Mouse (Mus musculus) ovary, postnatal 36 days (tissue): ENCODE measurements around the gene Trim47.
"Not testable (repeated sequence)": the region's sequence is repeated elsewhere in the genome, so short reads cannot be mapped to it uniquely, and the experiment has no call there.

Experiments used
- DNase-seq: peaks from one replicate; pipeline ENCODE4 v3.0.0; 2022; ENCODE audit warnings: low spot score, mixed read lengths

The Trim47 gene

DNA sequence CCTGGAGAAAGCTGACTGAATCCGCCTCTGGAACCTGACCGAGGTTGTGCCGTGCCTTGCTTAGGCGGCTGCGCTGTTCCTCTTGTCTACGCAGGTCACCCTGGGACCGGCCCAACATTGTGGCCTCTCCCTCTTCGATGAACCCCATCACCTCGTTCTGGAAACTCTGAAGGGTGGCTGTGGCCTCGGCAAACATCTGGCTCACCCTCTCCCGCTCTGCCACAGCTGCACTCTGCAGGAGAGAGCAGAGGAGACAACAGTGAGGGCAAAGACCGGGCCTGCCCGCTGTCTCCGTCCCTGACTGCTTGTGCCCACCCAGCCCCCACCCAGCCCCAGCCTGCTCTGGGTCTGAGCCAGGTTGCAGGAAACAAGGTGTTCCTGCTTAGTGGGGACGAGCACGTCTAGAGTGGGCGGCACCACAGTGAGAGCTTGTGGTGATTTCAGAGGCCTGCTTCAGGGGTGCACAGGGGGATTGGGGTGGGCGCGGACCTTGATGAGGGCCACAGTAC, 19.2 kb downstream of the Trim47 start:
- no peak for DNase-seq

DNA sequence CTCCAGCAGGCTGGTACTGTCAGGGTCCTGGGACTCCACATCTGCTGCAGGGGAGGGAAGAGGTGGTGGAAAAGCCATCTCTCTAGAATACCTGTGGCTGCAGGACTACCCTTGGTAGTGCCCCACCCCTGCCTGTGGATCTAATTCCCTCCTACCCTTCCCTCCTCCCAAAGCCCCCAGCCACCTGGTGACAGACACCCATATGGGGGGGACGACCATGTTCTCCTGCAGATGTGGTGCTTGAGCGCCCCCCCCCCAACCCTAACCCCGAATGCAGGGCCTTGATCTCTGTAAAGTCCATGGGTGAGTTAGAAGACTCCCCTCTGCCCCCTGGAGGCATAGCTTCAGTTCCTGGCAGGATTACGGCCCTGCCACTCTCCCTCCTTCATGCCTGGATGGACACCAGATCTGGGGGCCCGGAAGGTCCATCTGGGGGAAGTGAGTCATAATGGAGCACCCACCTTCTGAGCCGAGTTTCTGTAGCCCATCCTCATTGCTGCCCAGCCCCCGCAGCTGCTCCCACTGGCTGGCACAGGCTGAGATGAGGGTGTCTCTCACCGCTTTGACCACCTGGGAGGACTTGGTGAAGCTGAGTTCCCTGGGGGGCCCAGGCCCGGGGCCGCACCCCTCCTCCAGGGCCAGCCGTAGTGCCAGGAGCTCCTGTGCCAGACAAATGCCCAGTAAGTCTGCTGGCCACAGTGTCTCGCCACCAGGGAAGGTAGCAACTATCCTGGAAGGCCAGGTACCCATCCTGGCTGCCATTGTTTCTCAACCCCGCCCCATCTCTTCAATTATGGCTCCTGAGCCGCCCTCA, 19.8 kb downstream of the Trim47 start:
- no peak for DNase-seq

DNA sequence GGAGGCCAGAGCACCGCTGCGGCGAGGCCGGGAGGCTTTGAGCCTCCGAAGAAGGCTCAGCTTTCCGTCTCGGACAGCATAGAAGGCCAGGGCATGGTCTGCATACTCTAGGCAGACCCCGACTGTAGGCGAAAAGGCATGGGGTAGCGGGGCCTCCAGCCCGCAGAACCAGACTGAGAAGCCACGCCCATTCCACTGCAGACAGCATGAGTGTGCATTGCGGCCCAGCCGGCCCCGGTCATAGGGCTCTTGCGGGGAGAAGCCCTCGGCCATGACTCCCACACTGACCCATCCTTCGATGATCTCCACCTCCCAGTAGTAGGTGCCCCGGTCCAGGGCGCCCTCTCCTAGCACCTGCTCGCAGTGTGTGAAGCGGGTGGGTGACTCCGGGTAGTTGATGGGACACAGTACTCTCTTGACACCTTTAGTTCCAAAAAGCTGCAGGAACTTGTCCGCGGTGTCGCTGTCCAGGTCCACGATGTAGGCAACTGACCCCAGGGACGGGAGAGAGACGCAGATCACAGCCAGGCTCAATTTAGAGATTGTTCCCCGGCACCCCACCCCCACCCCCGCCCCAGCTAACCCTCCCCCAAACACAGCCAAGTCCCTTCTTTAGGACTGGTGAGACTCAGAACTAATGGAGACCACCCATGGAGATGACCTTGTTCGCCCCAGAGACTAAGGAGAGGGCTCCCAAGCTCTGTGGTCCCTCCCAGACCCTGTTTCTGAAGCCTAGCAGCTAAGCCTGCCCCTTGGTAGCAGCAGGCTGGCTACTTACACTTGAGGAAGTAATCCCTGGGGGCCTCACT, 20.7 kb downstream of the Trim47 start:
- no peak for DNase-seq

DNA sequence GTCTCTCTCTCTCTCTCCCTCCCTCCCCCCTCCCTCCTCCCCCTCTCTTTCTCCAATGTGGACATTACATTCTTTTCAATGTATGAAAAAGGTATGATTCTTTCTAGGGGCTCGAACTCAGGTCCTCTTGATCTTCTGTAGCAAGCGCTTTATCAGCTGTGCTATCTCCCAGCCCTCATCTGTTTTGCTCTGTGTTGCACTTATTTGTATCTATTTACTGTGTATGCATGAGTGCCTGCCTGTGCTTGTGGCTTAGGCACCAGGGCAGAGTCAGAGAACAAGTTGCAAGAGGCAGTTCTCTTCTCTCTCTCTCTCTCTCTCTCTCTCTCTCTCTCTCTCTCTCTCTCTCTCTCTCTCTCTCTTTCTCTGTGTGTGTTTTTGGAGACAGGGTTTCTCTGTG, 21.9 kb downstream of the Trim47 start:
- no peak for DNase-seq

DNA sequence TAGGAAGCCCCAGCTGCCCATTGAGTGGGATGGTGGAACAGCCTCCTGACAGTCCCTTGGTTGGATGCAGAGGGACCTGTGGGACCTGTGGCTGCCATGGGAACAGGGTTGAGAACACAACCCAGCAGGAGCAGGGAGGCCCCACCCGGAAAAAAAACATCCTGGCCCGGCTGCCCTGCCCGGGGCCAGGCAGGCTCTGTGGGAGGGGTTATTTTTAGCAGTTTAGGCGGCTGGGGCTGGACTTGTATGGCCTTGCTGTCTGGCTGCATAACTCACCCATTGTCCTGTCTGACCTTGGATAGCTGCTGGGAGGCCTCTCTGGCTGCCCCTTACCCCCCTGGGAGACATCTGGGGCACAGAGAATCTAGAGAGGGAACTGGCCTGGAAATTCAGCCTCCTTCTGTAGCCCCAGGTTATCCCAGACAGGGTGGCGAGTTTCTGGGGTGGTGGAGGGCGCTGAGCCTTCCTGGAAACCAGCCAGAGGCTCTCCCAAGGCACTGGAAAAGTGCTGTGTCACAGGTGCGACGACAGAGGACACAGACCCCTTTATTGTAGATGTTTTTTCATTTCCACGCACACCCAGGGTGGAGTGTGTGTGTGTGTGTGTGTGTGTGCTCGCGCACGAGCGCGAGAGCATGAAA, 22.9 kb downstream of the Trim47 start:
- peak; percentile 78 for DNase-seq

DNA sequence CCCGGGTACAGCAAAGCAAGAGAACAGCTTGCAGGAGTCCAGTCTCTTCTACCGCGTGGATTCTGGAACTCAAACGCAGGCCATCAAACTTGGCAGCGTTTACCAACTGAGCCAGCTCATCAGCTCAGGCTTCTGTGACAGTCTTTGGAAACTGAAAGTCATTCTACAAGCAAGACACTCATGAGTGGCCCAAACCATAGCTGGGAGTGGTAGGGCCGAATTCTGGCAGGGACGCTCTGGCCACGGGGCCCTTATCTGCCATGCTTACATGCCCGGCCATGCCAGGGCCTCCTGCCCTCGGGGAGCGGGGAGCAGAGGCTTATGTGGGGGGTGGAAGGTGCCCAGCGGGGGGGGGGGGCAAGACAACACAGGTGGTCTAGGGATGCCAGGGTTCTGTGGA, 23.4 kb downstream of the Trim47 start:
- DNase-seq, result no peak

DNA sequence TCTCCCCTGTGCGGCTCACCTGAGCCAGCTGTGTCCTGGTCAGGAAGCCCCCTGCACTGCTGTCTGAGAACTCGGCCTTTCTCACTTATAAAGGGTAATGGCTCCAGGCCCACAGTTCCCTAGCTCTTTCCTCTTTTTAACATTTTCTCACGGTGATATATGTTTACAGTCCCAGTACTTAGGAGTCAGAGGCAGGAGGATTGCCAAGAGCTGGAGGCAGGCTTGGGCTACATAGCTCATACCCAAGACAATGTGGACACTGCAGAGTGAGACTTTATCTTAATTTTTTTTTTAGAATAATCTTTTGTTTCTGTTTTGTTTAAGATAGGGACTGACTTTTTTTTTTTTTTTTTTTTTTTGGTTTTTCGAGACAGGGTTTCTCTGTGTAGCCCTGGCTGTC, 24.5 kb downstream of the Trim47 start:
- no peak for DNase-seq

DNA sequence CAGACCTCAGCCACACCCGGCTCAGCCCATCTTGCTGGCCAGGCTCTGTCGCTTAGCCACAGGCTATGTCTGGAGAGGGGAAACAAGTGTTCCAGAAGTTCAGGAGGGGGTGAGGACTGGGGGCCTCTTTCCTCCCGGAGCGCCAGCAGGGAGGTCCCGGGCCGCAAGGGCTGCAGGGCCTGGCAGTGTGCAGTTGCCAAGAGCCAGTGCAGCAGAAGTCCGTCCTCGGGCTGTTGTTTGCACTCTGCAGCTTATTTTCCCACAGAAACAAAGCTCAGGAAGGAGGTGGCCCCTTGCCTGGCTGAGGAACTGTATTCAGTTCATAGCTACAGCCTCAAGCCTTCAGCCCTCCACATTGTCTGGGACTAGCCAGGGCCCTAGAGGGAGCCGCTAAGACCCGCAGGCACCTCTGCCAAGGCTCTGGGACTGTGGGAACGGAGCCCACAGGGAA, 25.1 kb downstream of the Trim47 start:
- DNase-seq, result peak; percentile 56

DNA sequence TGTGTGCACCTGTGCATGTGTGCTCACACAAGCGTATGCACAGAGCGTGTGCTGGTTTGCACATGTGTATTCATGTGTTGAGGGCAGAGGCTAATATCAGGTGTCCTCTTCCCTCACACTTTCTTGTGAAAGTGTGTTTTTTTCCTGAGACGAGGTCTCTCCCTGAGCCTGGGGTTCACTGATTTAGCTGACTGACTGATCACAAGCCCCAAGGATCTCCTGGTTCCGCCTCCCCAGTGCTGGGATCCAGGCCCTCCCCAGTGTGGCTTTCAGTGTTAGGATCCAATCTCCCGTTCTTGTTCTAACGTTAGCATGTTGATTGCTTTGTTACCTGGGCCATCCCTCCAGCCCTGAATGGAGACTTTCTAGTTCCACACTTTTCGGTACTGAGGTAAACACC, 26.2 kb downstream of the Trim47 start:
- DNase-seq, result no peak

DNA sequence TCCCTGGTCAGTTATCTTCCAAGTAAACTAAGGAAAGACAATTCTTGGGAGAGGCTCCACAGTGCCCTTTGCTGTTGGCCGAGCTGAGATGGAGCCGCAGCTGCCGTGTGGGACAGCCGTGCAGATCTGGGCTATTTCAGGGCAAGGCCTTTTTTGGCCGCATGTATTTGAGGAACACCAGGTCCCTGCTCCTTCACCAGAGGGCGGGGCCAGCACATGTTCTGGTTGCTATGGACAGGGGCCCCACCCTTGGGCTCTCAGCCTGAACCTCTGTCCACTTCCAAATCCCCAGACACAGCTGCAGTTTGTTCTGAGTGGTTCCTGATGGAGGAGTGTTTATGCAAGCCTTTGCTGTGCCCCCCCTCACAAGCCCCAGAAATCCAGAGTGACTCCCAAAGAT, 26.6 kb downstream of the Trim47 start:
- peak; percentile 57 for DNase-seq

DNA sequence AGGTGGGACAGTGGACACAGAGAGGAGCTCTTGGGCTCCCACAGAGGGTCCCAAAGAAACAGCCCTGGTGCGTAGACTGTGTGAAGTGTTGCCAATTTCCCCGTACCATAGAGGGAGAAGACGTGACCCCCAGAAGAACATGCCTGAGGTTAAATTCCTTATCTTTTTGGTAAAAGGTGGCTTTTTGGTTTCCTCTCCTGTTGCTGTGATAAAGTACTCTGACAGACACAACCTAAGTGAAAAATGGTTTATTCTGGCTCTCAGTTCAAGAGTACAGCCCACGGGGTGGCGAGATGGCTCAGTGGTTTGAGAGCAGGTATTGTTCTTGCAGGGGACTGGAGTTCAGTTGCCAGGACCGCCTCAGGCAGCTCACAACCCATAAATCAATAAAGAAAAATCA, 27.5 kb downstream of the Trim47 start:
- no peak for DNase-seq

DNA sequence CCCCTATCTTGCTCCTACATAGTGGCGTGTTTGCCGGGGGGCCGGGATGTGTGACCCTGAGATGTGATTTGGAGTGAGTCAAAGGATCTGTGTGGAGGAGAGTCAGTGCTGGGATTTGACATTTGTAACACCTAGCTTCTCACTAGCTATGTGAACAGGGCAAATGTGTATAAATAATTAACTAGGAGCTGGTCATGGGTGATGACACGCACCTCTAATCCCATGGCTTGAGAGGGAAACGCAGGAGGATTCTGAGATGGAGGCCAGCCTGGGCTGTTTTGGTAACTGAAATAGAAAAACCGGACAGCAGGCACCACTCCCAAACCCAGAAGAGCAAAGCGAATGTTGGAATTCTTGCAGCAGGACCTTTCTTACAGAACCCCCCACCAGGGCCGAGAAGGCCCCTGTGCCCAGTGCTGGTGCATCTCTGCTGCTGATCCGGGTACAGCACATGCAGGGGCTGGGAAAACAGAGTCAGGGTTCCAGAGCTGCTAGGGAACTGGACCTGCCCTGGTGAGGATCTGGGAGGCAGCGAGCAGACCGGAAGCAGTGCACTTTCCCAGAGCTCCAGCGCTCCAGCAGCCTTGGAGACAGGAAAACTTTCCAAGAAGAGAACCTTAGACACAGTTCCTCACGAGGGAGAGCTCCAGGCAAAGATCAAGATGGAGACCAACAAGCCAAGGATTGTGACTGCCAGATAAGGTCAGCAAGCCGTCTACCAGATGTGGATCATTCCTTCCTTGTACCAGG, 28.1 kb downstream of the Trim47 start:
- DNase-seq, result no peak

DNA sequence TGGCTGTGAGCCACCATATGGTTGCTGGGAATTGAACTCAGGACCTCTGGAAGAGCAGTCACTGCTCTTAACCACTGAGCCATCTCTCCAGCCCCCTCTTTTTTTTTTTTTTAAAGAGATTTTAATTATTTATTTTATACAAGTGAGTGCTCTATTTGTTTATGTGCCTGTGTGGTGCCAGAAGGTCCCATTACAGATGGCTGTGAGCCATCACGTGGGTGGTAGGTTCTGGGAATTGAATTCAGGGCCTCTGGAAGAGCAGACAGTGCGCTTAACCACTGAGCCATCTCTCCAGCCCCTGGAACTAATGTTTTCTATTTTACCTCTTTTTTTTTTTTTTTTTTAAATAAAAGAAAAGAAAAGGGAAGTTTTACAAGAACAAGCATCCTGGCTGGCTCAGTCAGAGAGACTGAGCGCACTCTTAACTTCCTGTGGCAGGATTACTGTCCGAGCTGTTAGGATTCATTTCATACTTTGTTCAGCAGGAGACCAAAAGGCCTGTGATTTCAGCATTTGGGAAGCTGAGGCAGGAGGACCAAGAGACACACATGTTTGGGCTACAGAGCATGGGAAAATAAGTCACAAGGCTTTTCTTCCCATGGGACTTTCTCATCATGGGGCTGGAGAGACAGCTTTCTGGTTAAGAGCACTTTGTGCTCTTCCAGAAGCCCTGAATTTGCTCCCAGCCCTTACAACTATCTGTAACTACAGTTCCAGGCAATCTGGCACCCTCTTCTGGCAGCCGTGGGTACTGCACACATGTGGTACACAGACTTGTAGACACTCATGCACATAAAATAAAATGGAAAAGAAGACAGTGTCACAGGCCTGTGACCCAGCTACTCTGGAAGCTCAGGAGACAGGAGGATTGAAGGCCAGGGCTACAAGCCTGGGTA, 30.5 kb downstream of the Trim47 start:
- DNase-seq, result no peak

DNA sequence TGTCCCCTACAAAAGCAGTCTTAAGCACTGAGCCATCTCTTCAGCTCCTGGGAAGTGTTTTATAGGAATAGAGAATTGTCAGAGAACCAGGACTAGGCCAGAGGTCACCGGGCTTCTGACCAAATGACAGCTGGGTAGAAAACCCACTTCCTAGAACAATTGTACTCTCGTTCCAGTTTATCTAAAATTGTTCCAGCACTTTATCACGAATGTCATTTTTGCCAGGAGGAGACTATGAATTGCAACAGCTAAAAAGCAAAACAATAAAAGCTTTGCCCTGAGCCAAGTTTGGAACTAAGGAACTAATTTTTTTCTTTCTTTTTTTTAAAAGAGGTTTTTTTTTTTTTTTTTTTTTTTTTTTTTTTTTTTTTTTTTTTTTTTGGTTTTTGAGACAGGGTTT, 31.4 kb downstream of the Trim47 start:
- DNase-seq, result peak; percentile 63

DNA sequence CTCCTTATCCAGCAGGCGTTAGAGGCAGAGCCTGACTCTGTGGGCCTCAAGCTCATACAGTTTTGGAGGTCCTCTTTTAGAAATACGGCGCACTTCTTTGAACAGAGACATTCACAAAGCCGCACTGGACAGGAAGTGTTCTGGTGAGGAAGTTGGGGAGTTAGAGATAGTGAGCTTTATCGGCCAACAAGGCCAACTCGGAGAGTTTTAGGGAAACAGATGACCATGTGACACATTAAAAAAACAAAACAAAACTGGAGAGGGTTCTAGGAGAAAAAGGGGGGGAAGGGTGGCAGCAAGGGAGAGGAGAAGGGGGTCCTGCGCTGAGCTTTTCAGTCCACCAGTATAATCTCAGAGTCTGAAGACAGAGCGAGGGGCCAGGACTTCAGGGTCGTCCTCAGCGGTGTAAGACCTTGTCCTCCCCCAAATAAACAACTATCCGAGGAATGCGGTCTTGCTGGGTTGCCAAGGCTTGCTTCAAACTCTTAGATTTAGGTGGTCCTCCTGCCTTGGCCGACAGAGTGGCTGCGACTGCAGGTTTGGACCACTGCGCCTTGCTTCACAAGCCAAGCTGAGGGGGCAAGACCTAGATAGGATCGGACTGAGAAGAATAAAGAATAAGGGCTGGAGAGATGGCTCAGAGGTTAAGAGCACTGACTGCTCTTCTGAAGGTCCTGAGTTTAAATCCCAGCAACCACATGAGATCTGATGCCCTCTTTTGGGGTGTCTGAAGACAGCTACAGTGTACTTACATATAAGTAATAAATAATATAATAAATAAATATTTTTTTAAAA, 33.0 kb downstream of the Trim47 start:
- peak; percentile 57 for DNase-seq

DNA sequence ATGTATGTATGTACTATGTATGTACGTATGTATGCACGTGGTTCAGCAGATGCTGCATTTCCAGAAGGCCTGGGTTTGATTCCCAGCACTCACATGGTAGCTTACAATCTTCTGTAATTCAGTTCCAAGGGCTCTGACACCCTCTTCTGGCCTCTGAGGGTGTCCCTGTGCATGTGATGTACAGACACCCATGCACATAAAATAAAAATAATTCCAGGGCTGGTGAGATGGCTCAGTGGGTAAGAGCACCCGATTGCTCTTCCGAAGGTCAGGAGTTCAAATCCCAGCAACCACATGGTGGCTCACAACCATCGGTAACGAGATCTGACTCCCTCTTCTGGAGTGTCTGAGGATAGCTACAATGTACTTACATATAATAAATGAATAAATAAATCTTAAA, 34.1 kb downstream of the Trim47 start:
- DNase-seq, result not testable (repeated sequence)

DNA sequence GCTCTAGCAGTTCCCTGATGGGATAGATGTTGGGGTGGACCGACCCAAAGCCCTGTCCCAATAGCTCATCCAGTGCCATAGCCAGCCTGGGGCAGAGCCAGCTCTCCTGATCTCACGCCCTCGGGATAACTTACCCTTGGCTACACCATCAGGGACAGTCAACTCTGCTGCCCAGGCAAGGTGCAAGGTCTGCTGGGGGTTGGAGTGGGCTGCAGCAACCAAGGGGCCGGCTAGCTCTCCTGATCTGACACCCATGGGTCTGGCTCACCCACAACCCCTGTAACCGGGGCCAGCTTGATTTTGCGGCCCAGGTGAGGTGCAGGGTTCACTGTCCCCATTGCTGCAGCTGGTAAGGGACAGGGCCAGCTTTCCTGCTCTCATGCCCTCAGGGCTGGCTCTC, 35.4 kb downstream of the Trim47 start:
- no peak for DNase-seq

DNA sequence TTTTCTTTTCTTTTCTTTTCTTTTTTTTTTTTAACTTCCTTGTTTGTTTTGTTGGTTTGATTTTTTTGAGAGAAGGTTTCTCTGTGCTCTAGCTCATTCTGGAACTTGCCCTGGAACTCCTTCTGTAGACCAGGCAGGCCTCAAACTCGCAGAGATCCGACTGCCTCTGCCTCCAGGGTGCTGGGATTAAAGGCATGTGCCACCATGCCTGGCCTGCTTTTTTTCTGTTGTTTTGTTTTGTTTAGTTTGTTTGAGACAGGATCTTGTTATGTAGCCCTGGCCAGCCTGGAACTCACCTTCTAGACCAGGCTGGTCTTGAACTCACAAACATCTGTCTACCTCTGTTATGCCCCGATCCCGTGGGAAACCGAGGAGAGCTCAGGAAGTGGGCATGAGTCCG, 37.5 kb downstream of the Trim47 start:
- no peak for DNase-seq

DNA sequence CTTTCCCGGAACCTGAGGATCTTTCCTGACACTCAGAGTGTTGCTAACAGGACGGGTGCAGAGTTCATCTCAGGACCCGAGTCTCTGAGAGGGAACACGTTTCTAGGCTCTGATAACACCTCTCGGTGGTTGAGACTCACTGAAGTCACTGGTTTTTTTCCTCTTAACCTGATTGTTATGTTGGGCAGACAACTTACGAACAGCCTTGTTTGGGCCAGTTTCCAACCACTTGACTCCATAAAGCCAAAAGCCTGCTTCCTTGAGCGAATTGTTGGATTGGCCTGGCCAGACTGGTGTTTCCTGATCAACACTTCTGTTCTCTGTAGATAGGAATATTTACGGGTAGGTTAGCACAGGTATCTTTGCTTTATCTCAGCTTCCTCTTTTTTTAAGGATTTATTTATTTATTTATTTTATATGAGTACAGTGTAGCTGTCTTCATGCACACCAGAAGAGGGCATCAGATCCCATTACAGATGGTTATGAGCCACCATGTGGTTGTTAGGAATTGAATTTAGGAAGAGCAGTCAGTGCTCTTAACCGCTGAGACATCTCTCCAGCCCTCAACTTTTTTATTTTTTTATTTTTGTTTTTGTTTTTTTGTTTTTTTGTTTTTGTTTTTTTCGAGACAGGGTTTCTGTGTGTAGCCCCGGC, 38.1 kb downstream of the Trim47 start:
- no peak for DNase-seq

DNA sequence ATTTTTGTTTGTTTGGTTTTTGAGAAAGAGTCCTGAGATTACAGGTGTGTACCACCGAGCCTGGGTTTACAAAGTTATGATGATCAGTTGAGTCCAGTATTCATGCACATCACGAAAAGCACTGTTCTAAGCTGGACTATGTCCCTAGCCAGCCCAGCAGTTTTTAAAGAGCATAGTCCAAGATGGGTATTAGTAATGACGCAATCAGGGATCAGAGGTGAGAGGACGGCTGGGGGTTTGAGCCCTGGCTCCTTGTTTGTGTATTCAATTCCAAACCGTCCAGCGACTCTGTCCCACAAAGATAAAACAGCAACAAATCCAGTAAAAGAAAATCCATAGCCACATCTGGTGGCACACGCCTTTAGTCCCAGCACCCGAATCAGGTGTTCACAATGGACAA, 38.8 kb downstream of the Trim47 start:
- DNase-seq, result no peak
